Mouse (Mus musculus): ENCODE data around the gene Lamb3. TPM values are rescaled to one million over a fixed set of nuclear protein-coding genes. Genes with fewer than 3 reads are reported as not detected.

Gene Lamb3
- polyA plus RNA-seq, 1 experiment from 2014 or later = 0.52 TPM

GRCm38 (mm10) chr1:193211371-193211770, 3.9 kb downstream of the Lamb3 start:
- Histone ChIP-seq H3K4me2 (replicated peaks) (no peak overlapping the region), H3K9ac (no peak overlapping the region), H3K4me1 (no peaks in the 10 kb centered on the region), H3K27ac (no peak overlapping the region), H3K36me3 (no peaks in the 10 kb centered on the region), H3K9me3 (replicated peaks) (no peaks in the 10 kb centered on the region), H3K27me3 (no peaks in the 10 kb centered on the region), H3K4me3 (no peak overlapping the region)
- 75% methylated on average over 5 of the region's 5 CpGs for WGBS
- no peak for ATAC-seq (ENCODE audit: low FRiP score)

- ATAC-seq (ENCODE audit: low FRiP score) = no peak
- no peak overlapping the region for H3K9ac ChIP-seq
- H3K4me1 ChIP-seq = no peaks in the 10 kb centered on the region
- H3K36me3 ChIP-seq = no peaks in the 10 kb centered on the region
- H3K27me3 ChIP-seq = no peaks in the 10 kb centered on the region
- H3K27ac ChIP-seq = no peak overlapping the region
- WGBS = 83% methylated on average over 5 of the region's 5 CpGs
- no peak overlapping the region for H3K4me3 ChIP-seq
- no peak overlapping the region for H3K4me2 ChIP-seq (replicated peaks)
- H3K9me3 ChIP-seq (replicated peaks) = no peaks in the 10 kb centered on the region
Observed at GRCm38 (mm10) chr1:193214053-193214452, 6.6 kb downstream of the Lamb3 start.

- Histone ChIP-seq H3K4me3 (no peak overlapping the region), H3K4me2 (replicated peaks) (no peak overlapping the region), H3K4me1 (no peaks in the 10 kb centered on the region), H3K27me3 (no peaks in the 10 kb centered on the region), H3K9ac (no peak overlapping the region), H3K36me3 (no peaks in the 10 kb centered on the region), H3K27ac (no peak overlapping the region), H3K9me3 (replicated peaks) (no peaks in the 10 kb centered on the region)
- no peak for ATAC-seq (ENCODE audit: low FRiP score)
- WGBS = 87% methylated on average over 3 of the region's 3 CpGs
Observed at GRCm38 (mm10) chr1:193216000-193216399, 8.5 kb downstream of the Lamb3 start.

GRCm38 (mm10) chr1:193220408-193220807, 12.9 kb downstream of the Lamb3 start:
- Histone ChIP-seq H3K27me3 (no peaks in the 10 kb centered on the region), H3K27ac (no peak overlapping the region), H3K9ac (no peak overlapping the region), H3K4me2 (replicated peaks) (no peak overlapping the region), H3K4me1 (no peaks in the 10 kb centered on the region), H3K36me3 (no peaks in the 10 kb centered on the region), H3K9me3 (replicated peaks) (no peaks in the 10 kb centered on the region), H3K4me3 (no peak overlapping the region)
- no peak for ATAC-seq (ENCODE audit: low FRiP score)
- WGBS = 73% methylated on average over 5 of the region's 5 CpGs

- no peak overlapping the region for H3K27ac ChIP-seq
- no peaks in the 10 kb centered on the region for H3K9me3 ChIP-seq (replicated peaks)
- H3K9ac ChIP-seq = no peak overlapping the region
- no peaks in the 10 kb centered on the region for H3K27me3 ChIP-seq
- H3K4me1 ChIP-seq = no peaks in the 10 kb centered on the region
- 25% methylated on average over 3 of the region's 3 CpGs for WGBS
- ATAC-seq (ENCODE audit: low FRiP score) = no peak
- no peak overlapping the region for H3K4me3 ChIP-seq
- no peak overlapping the region for H3K4me2 ChIP-seq (replicated peaks)
- no peaks in the 10 kb centered on the region for H3K36me3 ChIP-seq
Observed at GRCm38 (mm10) chr1:193225531-193225930, 18.0 kb downstream of the Lamb3 start.

- no peaks in the 10 kb centered on the region for H3K36me3 ChIP-seq
- no peaks in the 10 kb centered on the region for H3K27me3 ChIP-seq
- WGBS = 91% methylated on average over 4 of the region's 4 CpGs
- H3K4me3 ChIP-seq = no peak overlapping the region
- no peak overlapping the region for H3K4me2 ChIP-seq (replicated peaks)
- H3K27ac ChIP-seq = no peak overlapping the region
- no peaks in the 10 kb centered on the region for H3K4me1 ChIP-seq
- H3K9me3 ChIP-seq (replicated peaks) = no peaks in the 10 kb centered on the region
- H3K9ac ChIP-seq = no peak overlapping the region
- no peak for ATAC-seq (ENCODE audit: low FRiP score)
Observed at GRCm38 (mm10) chr1:193226114-193226513, 18.6 kb downstream of the Lamb3 start.

GRCm38 (mm10) chr1:193226724-193227522, 19.4 kb downstream of the Lamb3 start:
- WGBS = 61% methylated on average over 7 of the region's 7 CpGs
- Histone ChIP-seq H3K36me3 (no peaks in the 10 kb centered on the region), H3K27me3 (no peaks in the 10 kb centered on the region), H3K9ac (no peak overlapping the region), H3K4me2 (replicated peaks) (no peak overlapping the region), H3K4me3 (no peak overlapping the region), H3K4me1 (no peaks in the 10 kb centered on the region), H3K9me3 (replicated peaks) (no peaks in the 10 kb centered on the region), H3K27ac (no peak overlapping the region)
- no peak for ATAC-seq (ENCODE audit: low FRiP score)

- Histone ChIP-seq H3K9ac (no peak overlapping the region), H3K4me2 (replicated peaks) (no peak overlapping the region), H3K9me3 (replicated peaks) (no peaks in the 10 kb centered on the region), H3K36me3 (no peaks in the 10 kb centered on the region), H3K27me3 (no peaks in the 10 kb centered on the region), H3K27ac (no peak overlapping the region), H3K4me1 (no peaks in the 10 kb centered on the region), H3K4me3 (no peak overlapping the region)
- ATAC-seq (ENCODE audit: low FRiP score) = no peak
- WGBS = 72% methylated on average over 4 of the region's 4 CpGs
Observed at GRCm38 (mm10) chr1:193227537-193227936, 20.0 kb downstream of the Lamb3 start.

- 87% methylated on average over 5 of the region's 5 CpGs for WGBS
- no peak overlapping the region for H3K27ac ChIP-seq
- no peak overlapping the region for H3K4me2 ChIP-seq (replicated peaks)
- no peak overlapping the region for H3K4me3 ChIP-seq
- H3K27me3 ChIP-seq = no peaks in the 10 kb centered on the region
- H3K4me1 ChIP-seq = no peaks in the 10 kb centered on the region
- ATAC-seq (ENCODE audit: low FRiP score) = no peak
- H3K9ac ChIP-seq = no peak overlapping the region
- no peaks in the 10 kb centered on the region for H3K9me3 ChIP-seq (replicated peaks)
- H3K36me3 ChIP-seq = no peaks in the 10 kb centered on the region
Observed at GRCm38 (mm10) chr1:193229570-193229969, 22.1 kb downstream of the Lamb3 start.

GRCm38 (mm10) chr1:193230531-193230930, 23.0 kb downstream of the Lamb3 start:
- 79% methylated on average over 3 of the region's 3 CpGs for WGBS
- Histone ChIP-seq H3K4me3 (no peak overlapping the region), H3K4me2 (replicated peaks) (no peak overlapping the region), H3K36me3 (no peaks in the 10 kb centered on the region), H3K27ac (no peak overlapping the region), H3K27me3 (no peaks in the 10 kb centered on the region), H3K9ac (no peak overlapping the region), H3K9me3 (replicated peaks) (no peaks in the 10 kb centered on the region), H3K4me1 (no peaks in the 10 kb centered on the region)
- no peak for ATAC-seq (ENCODE audit: low FRiP score)

- H3K4me1 ChIP-seq = no peaks in the 10 kb centered on the region
- H3K9me3 ChIP-seq (replicated peaks) = no peaks in the 10 kb centered on the region
- no peaks in the 10 kb centered on the region for H3K36me3 ChIP-seq
- no peaks in the 10 kb centered on the region for H3K27me3 ChIP-seq
- no peak for ATAC-seq (ENCODE audit: low FRiP score)
- H3K4me2 ChIP-seq (replicated peaks) = no peak overlapping the region
- no peak overlapping the region for H3K9ac ChIP-seq
- no peak overlapping the region for H3K4me3 ChIP-seq
- WGBS = 74% methylated on average over 5 of the region's 5 CpGs
- no peak overlapping the region for H3K27ac ChIP-seq
Observed at GRCm38 (mm10) chr1:193230935-193231334, 23.4 kb downstream of the Lamb3 start.

- H3K9me3 ChIP-seq (replicated peaks) = no peaks in the 10 kb centered on the region
- no peak overlapping the region for H3K4me3 ChIP-seq
- ATAC-seq (ENCODE audit: low FRiP score) = no peak
- H3K4me1 ChIP-seq = no peaks in the 10 kb centered on the region
- no peak overlapping the region for H3K4me2 ChIP-seq (replicated peaks)
- 88% methylated on average over 2 of the region's 2 CpGs for WGBS
- H3K9ac ChIP-seq = no peak overlapping the region
- no peak overlapping the region for H3K27ac ChIP-seq
- no peaks in the 10 kb centered on the region for H3K27me3 ChIP-seq
- no peaks in the 10 kb centered on the region for H3K36me3 ChIP-seq
Observed at GRCm38 (mm10) chr1:193232732-193233131, 25.2 kb downstream of the Lamb3 start.

- Histone ChIP-seq H3K9ac (no peak overlapping the region), H3K4me2 (replicated peaks) (no peak overlapping the region), H3K4me1 (no peaks in the 10 kb centered on the region), H3K4me3 (no peak overlapping the region), H3K36me3 (no peaks in the 10 kb centered on the region), H3K9me3 (replicated peaks) (no peaks in the 10 kb centered on the region), H3K27me3 (no peaks in the 10 kb centered on the region), H3K27ac (no peak overlapping the region)
- whole genome bisulfite sequencing = 91% methylated on average over 2 of the region's 2 CpGs
- no peak for ATAC-seq (ENCODE audit: low FRiP score)
Observed at GRCm38 (mm10) chr1:193234130-193234645, 26.7 kb downstream of the Lamb3 start.

Measured in hindbrain, embryonic 12.5 days (tissue).